Mouse (Mus musculus) ovary, postnatal 14 days (tissue): ENCODE measurements at regions not wholly inside any gene's neighbourhood (a gene's known extent, or its start where the extent isn't known, plus 50 kb on each side); places are given as distances from the start of the nearest gene placed in this dataset.

ENCODE experiments used
- DNase-seq: peaks from one replicate; pipeline ENCODE4 v3.0.0; 2022; ENCODE audit warnings: low spot score

DNA sequence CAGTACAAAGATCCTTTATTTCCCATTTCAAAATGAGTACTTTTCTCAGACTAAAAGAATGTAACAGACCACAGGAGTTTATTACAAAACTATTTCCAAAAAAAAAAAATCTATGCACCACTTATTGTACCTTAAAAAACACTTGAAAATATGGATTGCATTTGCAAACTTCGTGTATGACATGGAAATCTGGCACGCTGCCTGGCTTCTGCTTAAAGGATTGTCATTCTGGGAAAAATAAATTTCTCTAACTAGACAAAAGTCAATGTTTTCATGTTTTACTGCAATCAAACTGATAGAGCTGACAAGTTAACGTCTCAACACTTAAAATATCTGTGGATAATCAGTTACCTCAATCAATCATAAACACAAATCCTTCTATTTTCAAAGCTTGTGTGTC lies 205.5 kb upstream of the Nr2f1 start:
- no peak for DNase-seq

DNA sequence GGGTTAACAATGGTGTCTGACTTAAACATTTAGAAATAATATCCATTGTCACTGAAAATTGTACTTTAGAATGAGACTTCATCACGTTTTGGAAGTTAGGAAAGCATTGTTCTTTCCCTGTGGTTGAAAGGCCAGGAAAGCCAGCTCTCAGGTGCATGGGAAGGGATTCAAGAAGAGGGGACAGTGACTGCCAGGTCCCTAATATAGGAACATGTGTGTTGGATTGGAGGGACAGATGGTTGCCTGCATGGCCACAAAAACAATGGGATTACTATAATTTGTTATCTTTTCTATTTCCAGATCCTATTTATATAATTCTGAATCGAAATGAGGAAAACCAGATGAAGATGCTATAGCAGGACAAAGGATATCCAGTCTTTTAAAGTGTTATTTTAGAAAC lies 184.2 kb upstream of the Nr2f1 start:
- no peak for DNase-seq

GRCm38 (mm10) chr13:78361236-78361635 lies 161.7 kb upstream of the Nr2f1 start:
- no peak for DNase-seq

DNA sequence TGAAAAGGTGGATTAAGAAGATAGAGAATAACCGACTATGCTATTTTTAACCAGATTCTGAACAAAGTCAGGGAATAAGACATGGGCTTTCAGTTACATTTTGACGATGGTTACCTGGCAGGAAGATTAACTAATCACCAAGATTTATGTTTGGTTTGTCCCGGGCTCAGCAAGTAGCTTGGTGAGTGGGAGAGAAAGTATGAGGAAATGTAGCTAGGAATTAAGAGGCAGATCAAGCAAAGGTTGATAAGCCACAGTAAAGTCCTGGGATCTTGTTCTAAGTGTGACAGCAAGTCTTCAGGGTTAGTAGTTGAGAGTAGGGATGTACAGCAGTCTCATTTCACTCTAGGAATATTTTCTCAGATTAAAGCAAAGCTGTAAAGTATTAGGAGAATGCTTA lies 149.3 kb upstream of the Nr2f1 start:
- DNase-seq: no peak

GRCm38 (mm10) chr13:78324443-78325206 lies 125.1 kb upstream of the Nr2f1 start:
- DNase-seq: no peak

GRCm38 (mm10) chr13:78323183-78323582 lies 123.6 kb upstream of the Nr2f1 start:
- no peak for DNase-seq

DNA sequence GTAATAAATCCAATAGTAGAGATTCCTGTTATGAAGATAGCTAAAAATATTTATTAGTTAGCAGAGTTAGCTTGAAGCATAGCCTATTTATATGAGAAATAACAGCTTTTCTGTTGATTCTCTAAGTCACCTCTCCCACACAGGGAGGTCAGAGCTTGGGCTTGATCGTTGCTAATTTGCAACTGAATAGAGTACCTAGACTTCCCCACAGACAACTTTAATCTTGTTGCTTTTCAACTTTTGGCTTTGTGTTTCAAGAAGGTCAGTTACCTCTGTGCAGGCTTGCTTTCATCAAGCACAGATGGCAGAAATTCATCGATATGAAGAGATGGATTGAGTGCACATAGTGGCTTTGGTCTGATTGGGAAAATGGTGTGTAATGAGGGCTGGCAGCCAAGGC lies 118.9 kb upstream of the Nr2f1 start:
- DNase-seq: no peak

- DNase-seq: no peak
Observed at GRCm38 (mm10) chr13:78310837-78311236, 111.3 kb upstream of the Nr2f1 start.
